Mouse (Mus musculus): ENCODE measurements around the gene Wdfy1.

DNA sequence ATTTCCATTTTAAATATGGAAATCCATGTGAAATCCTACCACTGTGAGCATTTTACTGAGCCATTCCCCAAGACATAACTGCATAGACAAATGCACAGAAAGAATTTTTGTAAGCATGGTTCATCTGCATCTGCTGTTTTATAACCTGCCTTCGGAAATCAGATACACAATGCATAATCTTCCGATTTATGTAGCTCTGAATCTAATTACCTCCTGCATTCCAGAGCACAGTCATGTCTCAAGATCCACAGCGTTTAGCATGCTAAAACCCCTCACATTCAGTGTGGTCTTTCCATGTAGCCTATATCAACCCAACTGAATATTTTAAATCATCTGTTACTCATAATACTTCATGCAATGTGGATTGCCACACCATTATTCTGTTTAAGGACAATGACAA is 33.5 kb upstream of the Wdfy1 start:
- TF ChIP-seq CTCF (IDR thresholded peaks at IDR 0.05; ENCODE audit: borderline replicate concordance, extremely low read depth, insufficient read depth, insufficient read length) (no peak), POLR2A (IDR thresholded peaks at IDR 0.05; ENCODE audit: borderline replicate concordance, extremely low read depth, insufficient read depth, insufficient read length, poor library complexity, severe bottlenecking) (no peak)

Measured in brain, embryonic 14.5 days (tissue).